ENCODE assay signal across 11 mouse cellular contexts in the genomic region with DNA sequence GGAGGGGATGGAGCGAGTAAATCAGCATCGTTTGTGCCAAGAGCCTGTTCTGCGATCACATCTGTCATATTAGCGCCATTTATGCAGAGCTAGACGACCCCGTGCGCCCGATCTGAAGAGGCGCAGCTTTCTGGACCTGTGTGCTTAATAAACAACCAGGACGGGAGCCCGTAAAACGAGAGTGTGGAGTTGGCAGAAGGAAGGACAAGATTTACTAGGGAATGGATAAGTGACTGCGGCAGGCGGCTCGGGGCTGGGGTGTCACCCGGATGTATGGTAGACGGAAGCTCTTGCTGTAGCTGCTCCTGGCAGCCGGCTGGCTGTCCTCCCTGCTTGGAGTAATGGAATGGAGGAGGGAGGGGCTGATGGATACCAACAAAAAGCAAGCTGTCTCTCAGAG.
DNase-seq lines count a peak whose midpoint lies in the region; ATAC-seq and TF ChIP-seq lines count a peak whose summit lies in the region.
"Had no signal": no experiment of that assay in that cellular context is flagged by ENCODE, and none has a peak within 500 bp of the region (broad histone marks: within the 10 kb centered on the region; RNA-seq: fewer than 3 reads in every experiment).

No protein-coding gene starts in this region.

- no peak for ATAC-seq in kidney, embryonic 15.5 days (replicated peaks; ENCODE audit: low FRiP score)
- no peak for ATAC-seq in midbrain, embryonic 16.5 days
- no peak for ATAC-seq in midbrain, embryonic 11.5 days (ENCODE audit: low FRiP score)
- no peak for ATAC-seq in intestine, postnatal 0 days
- ATAC-seq in stomach, postnatal 0 days (ENCODE audit: low FRiP score, low TSS enrichment), result peak; percentile 27; the same call in 1 of the 2 replicates
- no peak for ATAC-seq in heart, embryonic 12.5 days (ENCODE audit: insufficient number of reproducible peaks, low FRiP score)

- H3K4me1 ChIP-seq in kidney, embryonic 15.5 days, result peaks cover 20% of the 10 kb centered on the region
- H3K4me1 ChIP-seq in midbrain, embryonic 16.5 days (ENCODE audit: control insufficient read depth, insufficient read depth, low read length), result peaks cover 23% of the 10 kb centered on the region
- no peaks in the 10 kb centered on the region for H3K4me1 ChIP-seq in midbrain, embryonic 11.5 days (ENCODE audit: control insufficient read depth, insufficient read depth, low read length)
- H3K4me1 ChIP-seq in intestine, postnatal 0 days (replicated peaks; ENCODE audit: control insufficient read depth, insufficient read depth, low read length), result no peaks in the 10 kb centered on the region
- H3K4me1 ChIP-seq in stomach, postnatal 0 days (replicated peaks; ENCODE audit: control insufficient read depth, insufficient read depth), result no peaks in the 10 kb centered on the region
- no peaks in the 10 kb centered on the region for H3K4me1 ChIP-seq in heart, embryonic 12.5 days (replicated peaks)

- no peaks in the 10 kb centered on the region for H3K9me3 ChIP-seq in kidney, embryonic 15.5 days (replicated peaks)
- no peaks in the 10 kb centered on the region for H3K9me3 ChIP-seq in midbrain, embryonic 16.5 days (replicated peaks; ENCODE audit: control insufficient read depth, low read length, poor library complexity, severe bottlenecking)
- no peaks in the 10 kb centered on the region for H3K9me3 ChIP-seq in midbrain, embryonic 11.5 days (ENCODE audit: control insufficient read depth, low read length)
- H3K9me3 ChIP-seq in intestine, postnatal 0 days (ENCODE audit: control insufficient read depth), result no peaks in the 10 kb centered on the region
- no peaks in the 10 kb centered on the region for H3K9me3 ChIP-seq in stomach, postnatal 0 days (ENCODE audit: control insufficient read depth, low read length)
- H3K9me3 ChIP-seq in heart, embryonic 12.5 days (replicated peaks), result no peaks in the 10 kb centered on the region
- H3K9me3 ChIP-seq: embryonic facial prominence, embryonic 15.5 days; heart, embryonic 13.5 days had no signal

- peak overlapping the region; percentile 50 for H3K4me2 ChIP-seq in kidney, embryonic 15.5 days
- 0 out of 2 replicates have a peak overlapping the region, but pooled peaks have one; percentile 2 for H3K4me2 ChIP-seq in midbrain, embryonic 16.5 days (ENCODE audit: low read length)
- no peak overlapping the region for H3K4me2 ChIP-seq in midbrain, embryonic 11.5 days
- peak overlapping the region; percentile 35; the same call in 1 of the 2 replicates for H3K4me2 ChIP-seq in intestine, postnatal 0 days (replicated peaks; ENCODE audit: low read depth)
- peak overlapping the region; percentile 23; the same call in 1 of the 2 replicates for H3K4me2 ChIP-seq in stomach, postnatal 0 days (replicated peaks; ENCODE audit: low read depth)
- no peak overlapping the region for H3K4me2 ChIP-seq in heart, embryonic 12.5 days
- H3K4me2 ChIP-seq: embryonic facial prominence, embryonic 15.5 days; heart, embryonic 13.5 days had no signal

- 0 out of 2 replicates have a peak, but pooled peaks have one; percentile 6 for TF ChIP-seq CTCF in intestine, postnatal 0 days (IDR thresholded peaks at IDR 0.05; ENCODE audit: low read depth)
- TF ChIP-seq CTCF in stomach, postnatal 0 days (IDR thresholded peaks at IDR 0.05; ENCODE audit: low read depth), result no peak

- 0 out of 2 replicates have a peak overlapping the region, but pooled peaks have one; percentile 7 for H3K4me3 ChIP-seq in kidney, embryonic 15.5 days (replicated peaks)
- H3K4me3 ChIP-seq in midbrain, embryonic 16.5 days (ENCODE audit: low read depth, low read length), result no peak overlapping the region
- H3K4me3 ChIP-seq in midbrain, embryonic 11.5 days (ENCODE audit: low read depth, low read length), result no peak overlapping the region
- H3K4me3 ChIP-seq in intestine, postnatal 0 days (ENCODE audit: low read depth, low read length), result no peak overlapping the region
- H3K4me3 ChIP-seq in stomach, postnatal 0 days (ENCODE audit: low read depth, low read length), result no peak overlapping the region
- H3K4me3 ChIP-seq in heart, embryonic 12.5 days, result no peak overlapping the region
- H3K4me3 ChIP-seq: embryonic facial prominence, embryonic 15.5 days; heart, embryonic 13.5 days had no signal

- H3K27me3 ChIP-seq in kidney, embryonic 15.5 days, result peaks cover 28% of the 10 kb centered on the region
- peaks cover 14% of the 10 kb centered on the region for H3K27me3 ChIP-seq in midbrain, embryonic 16.5 days (ENCODE audit: control insufficient read depth, insufficient read depth, low read depth, low read length)
- no peaks in the 10 kb centered on the region; the same call in 1 of the 2 replicates for H3K27me3 ChIP-seq in midbrain, embryonic 11.5 days (ENCODE audit: control insufficient read depth, insufficient read depth, low read length)
- H3K27me3 ChIP-seq in intestine, postnatal 0 days (replicated peaks; ENCODE audit: control insufficient read depth, insufficient read depth, low read length), result no peaks in the 10 kb centered on the region
- no peaks in the 10 kb centered on the region for H3K27me3 ChIP-seq in stomach, postnatal 0 days (ENCODE audit: control insufficient read depth, insufficient read depth, low read length)
- peaks cover 28% of the 10 kb centered on the region for H3K27me3 ChIP-seq in heart, embryonic 12.5 days (replicated peaks)

- no peak for DNase-seq in kidney, adult 11 months
- no peak for DNase-seq in midbrain, embryonic 11.5 days (ENCODE audit: low spot score, missing footprints)
- no peak for DNase-seq in stomach, postnatal 0 days (ENCODE audit: low spot score)
- no peak for DNase-seq in right cerebral cortex, postnatal 14 days
- DNase-seq: cerebellum, adult 9-11 months had no signal

- 12% methylated on average over 18 of the region's 18 CpGs for WGBS in kidney, embryonic 15.5 days
- WGBS in midbrain, embryonic 16.5 days, result 45% methylated on average over 18 of the region's 18 CpGs
- WGBS in midbrain, embryonic 11.5 days, result 75% methylated on average over 18 of the region's 18 CpGs
- 32% methylated on average over 18 of the region's 18 CpGs for WGBS in intestine, postnatal 0 days
- WGBS in stomach, postnatal 0 days, result 18% methylated on average over 18 of the region's 18 CpGs
- WGBS in heart, embryonic 12.5 days, result 55% methylated on average over 18 of the region's 18 CpGs

- H3K9ac ChIP-seq in kidney, embryonic 15.5 days, result no peak overlapping the region
- H3K9ac ChIP-seq in midbrain, embryonic 16.5 days (ENCODE audit: low read depth, low read length), result no peak overlapping the region
- no peak overlapping the region for H3K9ac ChIP-seq in midbrain, embryonic 11.5 days (ENCODE audit: low read length)
- no peak overlapping the region for H3K9ac ChIP-seq in intestine, postnatal 0 days (ENCODE audit: low read depth, low read length)
- no peak overlapping the region for H3K9ac ChIP-seq in stomach, postnatal 0 days (ENCODE audit: low read length)
- H3K9ac ChIP-seq in heart, embryonic 12.5 days, result no peak overlapping the region
- H3K9ac ChIP-seq: embryonic facial prominence, embryonic 15.5 days; heart, embryonic 13.5 days had no signal

- no peak for TF ChIP-seq EP300 in stomach, postnatal 0 days (optimal IDR thresholded peaks at IDR 0.05)

- no peak overlapping the region; the same call in 1 of the 2 replicates for H3K27ac ChIP-seq in kidney, embryonic 15.5 days
- no peak overlapping the region for H3K27ac ChIP-seq in midbrain, embryonic 16.5 days (ENCODE audit: low read length)
- H3K27ac ChIP-seq in midbrain, embryonic 11.5 days (ENCODE audit: low read depth, low read length), result no peak overlapping the region
- H3K27ac ChIP-seq in intestine, postnatal 0 days (ENCODE audit: low read depth, low read length), result no peak overlapping the region
- no peak overlapping the region for H3K27ac ChIP-seq in stomach, postnatal 0 days (replicated peaks)
- no peak overlapping the region for H3K27ac ChIP-seq in heart, embryonic 12.5 days (ENCODE audit: poor library complexity, severe bottlenecking)
- H3K27ac ChIP-seq: embryonic facial prominence, embryonic 15.5 days; heart, embryonic 13.5 days had no signal

- no peaks in the 10 kb centered on the region for H3K36me3 ChIP-seq in kidney, embryonic 15.5 days
- H3K36me3 ChIP-seq in midbrain, embryonic 16.5 days (ENCODE audit: control insufficient read depth, insufficient read depth, low read length), result no peaks in the 10 kb centered on the region
- no peaks in the 10 kb centered on the region for H3K36me3 ChIP-seq in midbrain, embryonic 11.5 days (ENCODE audit: control insufficient read depth, insufficient read depth, low read length)
- H3K36me3 ChIP-seq in intestine, postnatal 0 days (ENCODE audit: control insufficient read depth, insufficient read depth), result no peaks in the 10 kb centered on the region
- no peaks in the 10 kb centered on the region for H3K36me3 ChIP-seq in stomach, postnatal 0 days (ENCODE audit: control insufficient read depth, insufficient read depth, low read length)
- H3K36me3 ChIP-seq in heart, embryonic 12.5 days, result no peaks in the 10 kb centered on the region
- H3K36me3 ChIP-seq: embryonic facial prominence, embryonic 15.5 days; heart, embryonic 13.5 days had no signal

Comparison
In these comparisons a context has a peak if more than half of its experiments do, and no peak if none do; other contexts are left out.
1. H3K4me2 ChIP-seq: peak in kidney, embryonic 15.5 days (single experiment), midbrain, embryonic 16.5 days (single experiment), intestine, postnatal 0 days (single experiment) and stomach, postnatal 0 days (single experiment); none in midbrain, embryonic 11.5 days (single experiment) and heart, embryonic 12.5 days (single experiment).